Mouse (Mus musculus): ENCODE data around the gene Ltk. TPM values are rescaled to one million over a fixed set of nuclear protein-coding genes. Genes with fewer than 3 reads are reported as not detected.
"Not testable (repeated sequence)": the region's sequence is repeated elsewhere in the genome, so short reads cannot be mapped to it uniquely, and the experiment has no call there.

Gene Ltk
- polyA plus RNA-seq, 1 experiment from 2014 or later: not detected

DNA sequence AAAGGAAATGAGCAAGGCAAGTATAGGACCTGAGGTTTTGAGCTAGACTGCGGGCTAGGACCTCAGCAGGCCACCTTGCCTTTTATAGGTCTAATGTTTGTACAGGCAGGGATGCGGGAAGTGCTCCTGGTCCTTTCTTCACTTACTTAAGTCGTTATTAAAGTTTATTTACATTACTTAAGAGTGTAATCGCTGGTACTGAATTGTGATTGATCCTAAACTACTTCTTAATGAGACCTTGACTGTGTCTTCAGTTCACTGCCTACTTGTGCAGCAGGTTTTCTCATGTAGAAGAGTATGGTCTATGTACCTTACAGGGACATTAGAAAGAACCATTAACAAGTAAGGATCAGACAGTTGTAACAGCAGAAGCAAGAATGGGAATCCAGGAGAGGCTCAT is 29.5 kb downstream of the Ltk start:
- H3K9me3 ChIP-seq: no peaks in the 10 kb centered on the region
- 82% methylated on average over 4 of the region's 4 CpGs for WGBS
- peaks cover 99% of the 10 kb centered on the region for H3K36me3 ChIP-seq
- H3K4me2 ChIP-seq (replicated peaks): no peak overlapping the region
- no peak overlapping the region for H3K9ac ChIP-seq
- no peak for ATAC-seq (ENCODE audit: low FRiP score, low read depth)
- H3K27me3 ChIP-seq: no peaks in the 10 kb centered on the region; the same call in 1 of the 2 replicates
- no peak overlapping the region for H3K4me3 ChIP-seq
- H3K4me1 ChIP-seq: no peaks in the 10 kb centered on the region
- no peak overlapping the region for H3K27ac ChIP-seq

DNA sequence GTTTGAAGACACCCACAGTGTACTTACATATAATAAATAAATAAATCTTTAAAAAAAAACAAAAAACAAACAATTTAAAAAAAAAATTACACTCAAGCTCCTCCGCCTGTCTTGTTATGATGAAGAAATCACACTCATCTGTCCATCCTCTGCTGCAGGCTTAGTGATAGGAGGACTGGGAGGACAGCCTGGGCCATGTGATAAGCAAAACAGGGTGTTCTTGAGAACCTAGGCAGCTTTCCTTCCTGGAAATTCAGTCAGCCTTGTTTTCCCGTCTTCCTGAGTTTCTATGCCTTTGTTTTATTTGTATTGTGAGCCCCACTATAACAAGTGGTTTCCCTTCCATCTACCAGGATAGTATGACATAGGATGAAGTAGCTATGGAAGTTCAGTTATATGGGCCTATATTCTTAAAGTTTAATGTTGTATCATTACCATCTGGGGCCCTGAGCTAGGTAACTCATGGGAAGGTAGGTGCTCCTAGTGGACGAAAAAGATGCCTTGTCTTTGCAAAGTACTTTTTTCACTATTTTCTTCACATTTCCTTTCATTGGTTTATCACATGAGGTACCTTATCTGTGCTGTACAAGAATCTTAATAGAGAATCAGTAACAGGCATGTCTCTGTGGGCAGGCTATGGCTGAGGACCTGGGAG is 32.3 kb downstream of the Ltk start:
- H3K27ac ChIP-seq: no peak overlapping the region
- H3K27me3 ChIP-seq: no peaks in the 10 kb centered on the region
- no peak for ATAC-seq (ENCODE audit: low FRiP score, low read depth)
- no peaks in the 10 kb centered on the region for H3K4me1 ChIP-seq
- no peak overlapping the region for H3K4me3 ChIP-seq
- H3K36me3 ChIP-seq: peaks cover 95% of the 10 kb centered on the region
- 85% methylated on average over 3 of the region's 3 CpGs for WGBS
- H3K9me3 ChIP-seq: no peaks in the 10 kb centered on the region
- no peak overlapping the region for H3K4me2 ChIP-seq (replicated peaks)
- H3K9ac ChIP-seq: no peak overlapping the region

DNA sequence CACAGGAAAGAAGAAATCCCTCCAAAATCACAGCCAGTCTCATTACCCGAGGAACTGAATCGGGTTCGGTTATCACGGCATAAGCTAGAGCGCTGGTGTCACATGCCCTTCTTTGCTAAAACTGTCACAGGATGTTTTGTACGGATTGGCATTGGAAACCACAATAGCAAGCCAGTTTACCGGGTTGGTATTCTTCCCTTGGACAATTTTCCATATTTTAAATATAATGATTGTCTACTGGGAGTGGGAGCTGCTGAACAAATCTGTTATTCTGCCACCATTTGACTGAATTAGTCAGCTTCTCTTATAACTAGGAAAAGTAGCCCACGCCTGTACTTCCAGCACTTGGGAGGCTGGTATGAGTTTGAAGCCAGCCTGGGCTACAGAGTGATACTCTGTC is 39.2 kb downstream of the Ltk start:
- H3K4me1 ChIP-seq: no peaks in the 10 kb centered on the region
- H3K27me3 ChIP-seq: no peaks in the 10 kb centered on the region
- ATAC-seq (ENCODE audit: low FRiP score, low read depth): no peak
- H3K36me3 ChIP-seq: peaks cover 88% of the 10 kb centered on the region
- no peak overlapping the region for H3K27ac ChIP-seq
- H3K9me3 ChIP-seq: no peaks in the 10 kb centered on the region
- WGBS: 94% methylated on average over 8 of the region's 8 CpGs
- H3K4me2 ChIP-seq (replicated peaks): no peak overlapping the region
- no peak overlapping the region for H3K9ac ChIP-seq
- no peak overlapping the region for H3K4me3 ChIP-seq

DNA sequence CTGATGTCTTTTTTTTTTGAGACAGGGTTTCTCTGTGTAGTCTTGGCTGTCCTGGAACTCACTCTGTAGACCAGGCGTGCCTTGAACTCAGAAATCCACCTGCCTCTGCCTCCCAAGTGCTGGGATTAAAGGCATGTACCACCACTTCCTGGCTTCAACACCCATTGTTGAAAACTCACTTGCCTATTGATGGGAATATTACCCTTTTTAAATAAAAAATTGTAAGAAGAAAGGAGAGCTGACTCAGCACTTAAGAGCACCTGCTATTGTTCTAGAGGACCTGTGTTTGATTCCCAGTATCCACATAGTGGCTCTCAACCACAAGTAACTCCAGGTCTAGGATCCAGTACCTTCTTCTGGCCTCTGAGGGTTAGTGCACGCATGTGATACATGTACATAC is 44.4 kb downstream of the Ltk start:
- H3K9me3 ChIP-seq; H3K27ac ChIP-seq; H3K4me1 ChIP-seq; H3K4me2 ChIP-seq (replicated peaks); H3K4me3 ChIP-seq; H3K9ac ChIP-seq; H3K27me3 ChIP-seq; ATAC-seq (ENCODE audit: low FRiP score, low read depth): not testable (repeated sequence)
- WGBS: 89% methylated on average over 2 of the region's 2 CpGs
- H3K36me3 ChIP-seq: peaks cover 86% of the 10 kb centered on the region

DNA sequence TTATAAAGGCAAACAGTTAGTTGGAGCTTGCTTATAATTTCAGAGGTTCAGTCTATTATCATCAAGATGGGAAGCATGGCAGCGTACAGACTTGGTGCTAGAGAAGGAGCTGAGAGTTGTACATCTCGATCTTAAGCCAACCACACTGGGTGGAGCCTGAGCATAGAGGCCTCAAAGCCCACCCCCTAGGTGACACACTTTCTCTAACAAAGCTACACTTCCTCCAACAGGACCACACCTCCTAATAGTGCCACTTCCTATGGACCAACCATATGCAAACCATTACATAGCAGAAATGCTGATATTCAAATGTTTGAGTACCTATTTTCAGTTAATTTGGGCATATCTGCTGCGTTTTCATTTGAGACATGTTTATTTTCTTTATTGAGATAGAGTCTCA is 50.2 kb downstream of the Ltk start:
- no peaks in the 10 kb centered on the region for H3K4me1 ChIP-seq
- H3K9me3 ChIP-seq: no peaks in the 10 kb centered on the region
- peaks cover 80% of the 10 kb centered on the region for H3K36me3 ChIP-seq
- 91% methylated on average over 3 of the region's 3 CpGs for WGBS
- H3K4me2 ChIP-seq (replicated peaks): no peak overlapping the region
- ATAC-seq (ENCODE audit: low FRiP score, low read depth): no peak
- no peak overlapping the region for H3K27ac ChIP-seq
- H3K4me3 ChIP-seq: no peak overlapping the region
- no peaks in the 10 kb centered on the region for H3K27me3 ChIP-seq
- H3K9ac ChIP-seq: no peak overlapping the region

DNA sequence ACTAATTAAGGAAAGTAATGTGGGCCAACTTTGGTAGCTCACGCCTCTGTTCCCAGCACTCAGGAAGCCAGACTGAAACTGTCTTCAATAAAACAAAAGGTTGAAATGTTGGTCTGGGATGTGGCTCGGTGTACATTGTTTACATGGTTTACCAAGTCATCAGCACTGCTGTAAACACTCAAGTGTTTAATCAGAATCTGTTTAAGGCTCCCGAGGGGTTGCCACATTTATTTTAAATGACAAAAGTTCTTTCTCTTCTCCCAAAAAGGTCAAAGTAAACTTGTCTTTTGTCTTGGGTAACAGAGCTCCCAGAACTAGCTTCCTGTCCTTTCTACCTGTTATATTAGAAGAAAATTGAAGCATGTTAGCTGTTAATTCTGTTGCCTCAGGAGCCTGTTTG is 52.6 kb downstream of the Ltk start:
- no peak overlapping the region for H3K4me3 ChIP-seq
- 86% methylated on average over 3 of the region's 3 CpGs for WGBS
- H3K27me3 ChIP-seq: no peaks in the 10 kb centered on the region
- H3K4me1 ChIP-seq: no peaks in the 10 kb centered on the region
- ATAC-seq (ENCODE audit: low FRiP score, low read depth): no peak
- H3K4me2 ChIP-seq (replicated peaks): no peak overlapping the region
- no peak overlapping the region for H3K9ac ChIP-seq
- H3K9me3 ChIP-seq: no peaks in the 10 kb centered on the region
- H3K27ac ChIP-seq: no peak overlapping the region
- H3K36me3 ChIP-seq: peaks cover 79% of the 10 kb centered on the region

DNA sequence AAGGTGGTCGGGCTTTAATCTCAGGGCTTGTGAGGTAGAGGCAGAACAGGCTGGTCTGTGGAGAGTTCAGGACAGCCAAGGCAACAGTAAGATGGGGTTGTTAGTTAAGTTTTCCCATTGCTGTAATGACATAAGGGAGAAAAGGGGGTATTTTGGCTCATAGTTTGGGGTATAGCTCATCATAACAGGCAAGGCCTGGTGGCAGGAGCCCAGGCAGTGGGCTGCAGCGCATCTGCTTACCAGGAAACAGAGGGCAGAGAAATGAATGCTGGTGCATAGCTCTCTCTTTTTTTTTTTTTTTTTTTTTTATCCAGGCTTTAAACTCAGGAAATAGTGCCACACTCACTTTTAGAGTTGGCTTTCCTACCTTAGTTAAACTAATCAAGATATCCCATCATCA is 57.1 kb downstream of the Ltk start:
- Histone ChIP-seq H3K27me3 (no peaks in the 10 kb centered on the region), H3K4me2 (replicated peaks) (no peak overlapping the region), H3K9me3 (no peaks in the 10 kb centered on the region), H3K36me3 (peaks cover 68% of the 10 kb centered on the region), H3K4me3 (no peak overlapping the region), H3K27ac (no peak overlapping the region), H3K4me1 (no peaks in the 10 kb centered on the region), H3K9ac (no peak overlapping the region)
- ATAC-seq (ENCODE audit: low FRiP score, low read depth): no peak
- 97% methylated on average over 2 of the region's 2 CpGs for WGBS

Other genes with a start within 250 kb of the Ltk start
- gene Exd1, start 212.8 kb downstream of the Ltk start, polyA plus RNA-seq (2015; fragmentation: Nextera tagmentation; extraction: Ambion mirVana): 0.23 and 0.36 TPM in 2 replicates
- gene Chp1, start 212.7 kb downstream of the Ltk start, polyA plus RNA-seq (2015; fragmentation: Nextera tagmentation; extraction: Ambion mirVana): 63.0 and 64.3 TPM in 2 replicates
- gene Nusap1, start 142.1 kb downstream of the Ltk start, polyA plus RNA-seq (2015; fragmentation: Nextera tagmentation; extraction: Ambion mirVana): 70.1 and 73.8 TPM in 2 replicates
- gene Oip5, start 142.0 kb downstream of the Ltk start, polyA plus RNA-seq (2015; fragmentation: Nextera tagmentation; extraction: Ambion mirVana): 23.9 and 27.1 TPM in 2 replicates
- gene Ndufaf1, start 97.6 kb downstream of the Ltk start, polyA plus RNA-seq (2015; fragmentation: Nextera tagmentation; extraction: Ambion mirVana): 47.9 and 50.7 TPM in 2 replicates
- gene Rtf1, start 85.4 kb downstream of the Ltk start, polyA plus RNA-seq (2015; fragmentation: Nextera tagmentation; extraction: Ambion mirVana): 61.3 and 68.3 TPM in 2 replicates
- gene Itpka, start 18.1 kb downstream of the Ltk start, polyA plus RNA-seq (2015; fragmentation: Nextera tagmentation; extraction: Ambion mirVana): 0.33 and 0.59 TPM in 2 replicates
- gene Rpap1, start 27.1 kb upstream of the Ltk start, polyA plus RNA-seq (2015; fragmentation: Nextera tagmentation; extraction: Ambion mirVana): 28.5 and 30.2 TPM in 2 replicates
- 29.6 and 32.3 TPM in 2 replicates for gene Tyro3, start 37.3 kb upstream of the Ltk start, polyA plus RNA-seq (2015; fragmentation: Nextera tagmentation; extraction: Ambion mirVana)
- 36.3 and 37.3 TPM in 2 replicates for gene Mga, start 136.8 kb upstream of the Ltk start, polyA plus RNA-seq (2015; fragmentation: Nextera tagmentation; extraction: Ambion mirVana)
- gene Mapkbp1, start 212.3 kb upstream of the Ltk start, polyA plus RNA-seq (2015; fragmentation: Nextera tagmentation; extraction: Ambion mirVana): 3.8 and 3.9 TPM in 2 replicates